ENCODE assay signal across 8 mouse cellular contexts in the genomic region with DNA sequence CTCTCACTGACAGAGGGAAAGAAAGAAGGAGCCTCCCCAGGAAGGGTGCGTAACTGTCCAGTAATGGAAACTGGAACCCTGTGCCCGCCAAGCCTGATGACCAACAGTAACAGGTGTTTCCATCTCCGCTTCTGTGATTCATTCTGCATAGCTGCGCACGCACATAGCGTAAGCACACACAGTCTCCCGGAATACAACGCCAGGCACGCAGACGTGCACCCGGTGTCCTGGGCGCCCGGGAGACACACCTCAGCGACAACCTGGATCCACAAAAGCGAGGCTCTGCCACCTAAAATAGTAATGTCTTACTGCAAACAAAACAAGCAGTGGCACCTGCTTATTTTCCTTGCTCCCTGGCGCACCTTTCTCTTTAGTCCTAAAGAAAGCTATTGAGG. TPM values are rescaled to one million over a fixed set of nuclear protein-coding genes. Genes with fewer than 3 reads are reported as not detected.
DNase-seq lines count a peak whose midpoint lies in the region; ATAC-seq lines count a peak whose summit lies in the region.

No protein-coding gene starts in this region.

- no peaks in the 10 kb centered on the region for H3K9me3 ChIP-seq in hindbrain, embryonic 11.5 days (ENCODE audit: control insufficient read depth, low read length)
- no peaks in the 10 kb centered on the region for H3K9me3 ChIP-seq in midbrain, embryonic 10.5 days (replicated peaks)

- peaks cover 3% of the 10 kb centered on the region; the same call in 1 of the 2 replicates for H3K4me1 ChIP-seq in hindbrain, embryonic 11.5 days (replicated peaks; ENCODE audit: control insufficient read depth, insufficient read depth, low read length)
- peaks cover 35% of the 10 kb centered on the region for H3K4me1 ChIP-seq in midbrain, embryonic 10.5 days

- 1% methylated on average over 16 of the region's 16 CpGs for WGBS in hindbrain, embryonic 11.5 days
- under 1% methylated on average over 16 of the region's 16 CpGs for WGBS in midbrain, embryonic 10.5 days

- peak; percentile 70 for DNase-seq in ES-CJ7 (ENCODE audit: low read depth, low spot score)
- peak; percentile 83 for DNase-seq in cerebellum, adult 11-12 months
- peak; percentile 19 for DNase-seq in forelimb bud, embryonic 11.5 days (ENCODE audit: low read depth, low spot score)
- peak; percentile 61 for DNase-seq in hindbrain, embryonic 11.5 days (ENCODE audit: low spot score)
- DNase-seq in left cerebral cortex, postnatal 25 days (ENCODE audit: low spot score in 2 of 2) = peak; percentile 72 to 83
- peak; percentile 56 for DNase-seq in midbrain, embryonic 10.5 days (ENCODE audit: low spot score)
- DNase-seq in urinary bladder, adult 2 months (ENCODE audit: low spot score) = peak; percentile 51

- H3K4me2 ChIP-seq in hindbrain, embryonic 11.5 days (replicated peaks; ENCODE audit: low read depth, low read length) = peak overlapping the region; percentile 92

- peak overlapping the region; percentile 65 for H3K4me3 ChIP-seq in hindbrain, embryonic 11.5 days (ENCODE audit: low read depth, low read length)
- H3K4me3 ChIP-seq in midbrain, embryonic 10.5 days = peak overlapping the region; percentile 79

- 0 out of 2 replicates have a peak, but pooled peaks cover 3% of the 10 kb centered on the region for H3K27me3 ChIP-seq in hindbrain, embryonic 11.5 days (ENCODE audit: control insufficient read depth, insufficient read depth, low read length)
- peaks cover 58% of the 10 kb centered on the region for H3K27me3 ChIP-seq in midbrain, embryonic 10.5 days (ENCODE audit: low read depth, poor library complexity, severe bottlenecking)

- ATAC-seq in hindbrain, embryonic 11.5 days (ENCODE audit: low FRiP score) = peak; percentile 73
- no peak for ATAC-seq in granulocyte monocyte progenitor cell, adult 5-6 weeks (replicated peaks; ENCODE audit: poor library complexity, severe bottlenecking)

- H3K27ac ChIP-seq in hindbrain, embryonic 11.5 days (ENCODE audit: low read depth, low read length) = no peak overlapping the region
- peak overlapping the region; percentile 93 for H3K27ac ChIP-seq in midbrain, embryonic 10.5 days (replicated peaks)

- no peaks in the 10 kb centered on the region for H3K36me3 ChIP-seq in hindbrain, embryonic 11.5 days (ENCODE audit: control insufficient read depth, insufficient read depth, low read length)
- H3K36me3 ChIP-seq in midbrain, embryonic 10.5 days = 0 out of 2 replicates have a peak, but pooled peaks cover 4% of the 10 kb centered on the region

- peak overlapping the region; percentile 84 for H3K9ac ChIP-seq in hindbrain, embryonic 11.5 days (ENCODE audit: low read depth, low read length)

- intact Hi-C loops in left cerebral cortex, postnatal 25 days (cut with DNase I) = loop anchor here (2.0 kb wide), 1 partner anchor 150 kb away; a partner anchor contains a TSS

RNA-seq across cellular contexts. Expression of a gene that starts 0.5 kb away (rescaled TPM):
- polyA plus RNA-seq in hindbrain, embryonic 11.5 days (2014; fragmentation: Nextera tagmentation; extraction: Ambion mirVana) = 1.3 and 2.1 TPM in 2 replicates
- 10 to 100 TPM; 53.1 to 57.1 TPM for total RNA-seq in left cerebral cortex, postnatal 25 days (2021)
- polyA plus RNA-seq in midbrain, embryonic 10.5 days (2016; fragmentation: Nextera tagmentation; extraction: Ambion mirVana) = 2.0 and 2.6 TPM in 2 replicates
- polyA plus RNA-seq in urinary bladder, adult 2 months (2012; rRNA removed) = 7.4 and 7.6 TPM in 2 replicates
- total RNA-seq in granulocyte monocyte progenitor cell, adult 5-6 weeks (2014; fragmentation: Nextera tagmentation) = not detected in 2 replicates
- not detected in 2 replicates for total RNA-seq in granulocyte monocyte progenitor cell, adult 5-6 weeks (2017)

RNA-seq across cellular contexts. Expression of a gene that starts 35.7 kb away (rescaled TPM):
- 72.0 and 84.6 TPM in 2 replicates for polyA plus RNA-seq in hindbrain, embryonic 11.5 days (2014; fragmentation: Nextera tagmentation; extraction: Ambion mirVana)
- 10 to 100 TPM; 24.4 to 26.9 TPM for total RNA-seq in left cerebral cortex, postnatal 25 days (2021)
- 85.2 and 86.1 TPM in 2 replicates for polyA plus RNA-seq in midbrain, embryonic 10.5 days (2016; fragmentation: Nextera tagmentation; extraction: Ambion mirVana)
- polyA plus RNA-seq in urinary bladder, adult 2 months (2012; rRNA removed) = 33.0 and 41.8 TPM in 2 replicates
- total RNA-seq in granulocyte monocyte progenitor cell, adult 5-6 weeks (2014; fragmentation: Nextera tagmentation) = 27.8 and 41.4 TPM in 2 replicates
- 67.2 and 71.7 TPM in 2 replicates for total RNA-seq in granulocyte monocyte progenitor cell, adult 5-6 weeks (2017)

Comparison
In these comparisons a context has a peak if more than half of its experiments do, and no peak if none do; other contexts are left out.
1. DNase-seq: peak in every context shown above with its lines; median percentile 83 in cerebellum, adult 11-12 months; 78 in left cerebral cortex, postnatal 25 days; 70 in ES-CJ7; 61 in hindbrain, embryonic 11.5 days; 56 in midbrain, embryonic 10.5 days; 51 in urinary bladder, adult 2 months; 19 in forelimb bud, embryonic 11.5 days.